Mouse (Mus musculus) neural tube, embryonic 11.5 days (tissue): ENCODE measurements around the gene Fgf14. TPM values are rescaled to one million over a fixed set of nuclear protein-coding genes. Genes with fewer than 3 reads are reported as not detected.

ENCODE experiments used
- ATAC-seq: fragments of 200-750 bp; cut with Nextera tagmentation; 2 replicates; pipeline ENCODE4 v1.8.0; 2017; ENCODE audit warnings: moderate number of reproducible peaks, mild to moderate bottlenecking, moderate TSS enrichment, moderate library complexity; ENCODE audit not compliant: insufficient read depth, low FRiP score, low TSS enrichment
- DNase-seq: peaks from one replicate; pipeline ENCODE4 v3.0.0-alpha.2; 2015; ENCODE audit warnings: low spot score
- H3K27ac ChIP-seq: fragments of 300-500 bp; sonication (generic); 2 replicates; pipeline ENCODE4 v1.5.1; 2014; ENCODE audit warnings: low read depth, mild to moderate bottlenecking, low read length
- H3K27me3 ChIP-seq: fragments of 300-500 bp; sonication (generic); 2 replicates; pipeline ENCODE4 v1.6.1; 2014; ENCODE audit warnings: mild to moderate bottlenecking, low read length, mixed read lengths; ENCODE audit not compliant: control insufficient read depth, insufficient read depth
- H3K36me3 ChIP-seq: fragments of 300-500 bp; sonication (generic); 2 replicates; pipeline ENCODE4 v1.6.1; 2014; ENCODE audit warnings: mild to moderate bottlenecking, low read length, moderate library complexity, mixed read lengths; ENCODE audit not compliant: control insufficient read depth, insufficient read depth
- H3K4me1 ChIP-seq: fragments of 300-500 bp; sonication (generic); 2 replicates; pipeline ENCODE4 v1.6.1; 2014; ENCODE audit warnings: low read length, mixed read lengths; ENCODE audit not compliant: control insufficient read depth, insufficient read depth
- H3K4me2 ChIP-seq: fragments of 300-500 bp; sonication (generic); 2 replicates; pipeline ENCODE4 v1.6.1; 2014; ENCODE audit warnings: low read depth, mild to moderate bottlenecking, moderate library complexity
- H3K4me3 ChIP-seq: fragments of 300-500 bp; sonication (generic); 2 replicates; pipeline ENCODE4 v1.5.1; 2014; ENCODE audit warnings: low read depth, low read length
- H3K9ac ChIP-seq: fragments of 300-500 bp; sonication (generic); 2 replicates; pipeline ENCODE4 v1.6.1; 2014; ENCODE audit warnings: mild to moderate bottlenecking, low read length
- H3K9me3 ChIP-seq: fragments of 300-500 bp; sonication (generic); 2 replicates; pipeline ENCODE4 v1.6.1; 2016; ENCODE audit warnings: low read length; ENCODE audit not compliant: control insufficient read depth
- WGBS: fragments of 180-500 bp; shearing (Covaris S2); extraction: QIAGEN DNeasy Blood & Tissue Kit; methylation state at CpG from one replicate; pipeline ENCODE4 v1.1.7; 2014; 5-methylcytosine and 5-hydroxymethylcytosine counted together
- polyA plus RNA-seq: library from polyadenylated mRNA; unstranded; fragments of >200 nt; fragmentation: Nextera tagmentation; extraction: Ambion mirVana; gene quantifications from 2 replicates; pipeline ENCODE4 v1.2.1, GENCODE M21; 2014

Fgf14 gene
- polyA plus RNA-seq, 1 experiment from 2014 or later = 7.5 TPM

DNA sequence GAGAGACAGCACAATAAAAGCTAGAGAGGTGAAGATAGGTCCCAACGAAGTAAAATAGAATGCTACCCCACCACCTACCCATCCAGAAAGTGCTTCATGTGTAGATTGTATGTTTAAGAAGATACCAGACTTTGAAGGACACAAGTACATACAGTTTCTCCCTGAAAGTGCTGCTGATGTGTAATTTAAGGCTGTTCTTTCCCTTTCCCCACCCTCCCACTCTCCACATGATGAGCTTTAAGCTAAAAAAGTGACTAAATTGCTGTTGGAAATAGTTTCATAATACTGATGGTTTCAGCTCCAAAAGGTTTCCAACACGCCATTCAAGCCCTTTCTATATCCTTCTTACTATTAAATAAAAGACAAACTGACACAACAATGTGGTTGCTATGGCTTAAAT is 63.5 kb downstream of the Fgf14 start:
- Histone ChIP-seq H3K27me3 (no peaks in the 10 kb centered on the region), H3K4me2 (no peak overlapping the region), H3K36me3 (no peaks in the 10 kb centered on the region), H3K27ac (no peak overlapping the region), H3K4me1 (no peaks in the 10 kb centered on the region), H3K9ac (no peak overlapping the region), H3K4me3 (no peak overlapping the region), H3K9me3 (no peaks in the 10 kb centered on the region)
- ATAC-seq = no peak
- WGBS = 59% methylated on average over 2 of the region's 2 CpGs
- DNase-seq = no peak

DNA sequence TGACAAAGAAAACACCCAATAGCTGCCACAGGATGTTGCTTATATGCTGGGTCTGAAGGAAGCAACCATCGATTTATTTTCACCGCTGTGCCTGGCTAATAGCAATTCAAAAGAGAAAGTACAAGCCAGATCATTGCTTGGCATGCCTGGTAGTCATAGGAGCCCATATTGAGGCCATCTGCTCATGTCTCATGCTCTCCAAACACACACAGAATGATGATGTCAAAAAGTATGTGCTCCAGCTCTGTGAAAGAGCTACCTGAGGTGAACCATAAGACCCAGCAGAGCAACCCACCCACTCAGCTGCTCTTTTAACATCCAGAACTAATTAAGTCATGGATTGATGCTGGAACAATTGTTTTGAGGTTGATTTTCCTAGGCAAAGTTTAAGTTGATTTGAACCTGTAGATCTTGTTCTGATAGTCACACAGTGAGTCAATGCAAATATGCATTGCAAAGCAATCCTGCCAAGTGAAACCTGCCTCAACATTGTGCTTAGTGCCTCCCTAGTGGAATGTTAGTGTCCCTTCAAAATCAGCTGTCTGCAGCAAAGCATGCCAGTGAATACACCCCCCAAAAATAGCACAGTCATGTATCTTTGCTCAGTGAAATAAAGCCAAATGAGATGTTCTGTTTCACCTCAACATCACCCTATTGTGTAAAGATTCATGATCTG is 70.8 kb downstream of the Fgf14 start:
- no peaks in the 10 kb centered on the region for H3K9me3 ChIP-seq
- H3K4me1 ChIP-seq = no peaks in the 10 kb centered on the region
- DNase-seq (no peak), ATAC-seq (no peak)
- H3K27me3 ChIP-seq = no peaks in the 10 kb centered on the region
- no peak overlapping the region for H3K9ac ChIP-seq
- no peak overlapping the region for H3K4me3 ChIP-seq
- H3K4me2 ChIP-seq = no peak overlapping the region
- no peak overlapping the region for H3K27ac ChIP-seq
- 97% methylated on average over 2 of the region's 2 CpGs for WGBS
- no peaks in the 10 kb centered on the region for H3K36me3 ChIP-seq

DNA sequence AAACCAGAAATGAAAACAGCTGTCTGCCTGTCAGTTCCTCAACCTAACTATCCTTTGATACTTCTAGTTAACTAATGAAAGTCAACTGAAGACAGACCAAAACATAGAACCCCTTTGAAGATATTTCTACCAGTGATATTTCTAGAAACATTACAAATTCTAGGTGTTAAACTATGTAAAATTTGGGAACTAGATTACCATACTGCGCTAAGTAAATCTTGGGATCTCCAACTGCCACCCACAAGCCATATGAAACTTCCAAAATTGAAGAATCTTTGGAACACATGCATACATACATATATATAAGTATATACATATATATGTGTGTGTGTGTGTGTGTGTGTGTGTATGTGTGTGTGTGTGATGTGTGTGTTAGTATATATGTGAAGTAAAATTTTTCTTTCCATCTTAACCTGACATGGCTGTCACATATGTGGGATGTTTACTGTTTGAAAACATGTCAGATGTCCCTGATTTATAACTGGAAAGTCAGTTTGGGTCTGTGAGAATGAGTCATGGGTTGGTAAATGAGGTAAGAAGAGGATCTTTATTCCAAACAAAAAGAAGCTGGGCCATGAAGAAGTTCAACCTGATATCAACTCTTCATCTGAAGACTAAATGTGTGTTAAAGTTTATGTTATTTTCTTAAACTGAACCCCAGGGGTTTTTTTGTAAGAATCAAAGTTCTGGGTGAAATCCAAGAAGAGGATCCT is 71.7 kb downstream of the Fgf14 start:
- no peaks in the 10 kb centered on the region for H3K4me1 ChIP-seq
- no peak overlapping the region for H3K4me3 ChIP-seq
- H3K27me3 ChIP-seq = no peaks in the 10 kb centered on the region
- WGBS = 89% methylated on average over 1 of the region's 1 CpGs
- no peak for DNase-seq
- no peak overlapping the region for H3K27ac ChIP-seq
- H3K36me3 ChIP-seq = no peaks in the 10 kb centered on the region
- no peak for ATAC-seq
- no peaks in the 10 kb centered on the region for H3K9me3 ChIP-seq
- no peak overlapping the region for H3K4me2 ChIP-seq
- no peak overlapping the region for H3K9ac ChIP-seq

DNA sequence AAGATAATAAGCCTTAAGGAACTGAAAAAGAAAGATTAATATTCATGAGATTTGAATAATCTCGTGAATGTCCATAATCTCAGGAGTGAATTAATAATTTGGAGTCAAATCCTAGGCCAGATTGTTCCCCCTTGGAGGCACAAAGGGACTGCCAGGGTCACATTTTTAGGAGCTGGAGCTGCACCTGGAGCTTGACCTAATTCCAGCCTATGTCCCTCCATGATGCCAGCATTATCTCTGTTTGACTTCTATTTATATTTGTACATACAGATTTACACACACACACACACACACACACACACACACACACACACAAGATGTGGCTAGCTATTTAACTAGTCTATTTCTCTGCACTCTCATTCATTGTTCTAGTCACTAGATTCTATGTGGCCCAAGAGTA is 100.4 kb downstream of the Fgf14 start:
- ATAC-seq (no peak), DNase-seq (no peak)
- 71% methylated on average over 1 of the region's 1 CpGs for WGBS
- no peaks in the 10 kb centered on the region for H3K36me3 ChIP-seq
- no peak overlapping the region for H3K27ac ChIP-seq
- no peaks in the 10 kb centered on the region for H3K9me3 ChIP-seq
- no peak overlapping the region for H3K4me3 ChIP-seq
- no peaks in the 10 kb centered on the region for H3K27me3 ChIP-seq
- H3K9ac ChIP-seq = no peak overlapping the region
- H3K4me1 ChIP-seq = no peaks in the 10 kb centered on the region
- no peak overlapping the region for H3K4me2 ChIP-seq

DNA sequence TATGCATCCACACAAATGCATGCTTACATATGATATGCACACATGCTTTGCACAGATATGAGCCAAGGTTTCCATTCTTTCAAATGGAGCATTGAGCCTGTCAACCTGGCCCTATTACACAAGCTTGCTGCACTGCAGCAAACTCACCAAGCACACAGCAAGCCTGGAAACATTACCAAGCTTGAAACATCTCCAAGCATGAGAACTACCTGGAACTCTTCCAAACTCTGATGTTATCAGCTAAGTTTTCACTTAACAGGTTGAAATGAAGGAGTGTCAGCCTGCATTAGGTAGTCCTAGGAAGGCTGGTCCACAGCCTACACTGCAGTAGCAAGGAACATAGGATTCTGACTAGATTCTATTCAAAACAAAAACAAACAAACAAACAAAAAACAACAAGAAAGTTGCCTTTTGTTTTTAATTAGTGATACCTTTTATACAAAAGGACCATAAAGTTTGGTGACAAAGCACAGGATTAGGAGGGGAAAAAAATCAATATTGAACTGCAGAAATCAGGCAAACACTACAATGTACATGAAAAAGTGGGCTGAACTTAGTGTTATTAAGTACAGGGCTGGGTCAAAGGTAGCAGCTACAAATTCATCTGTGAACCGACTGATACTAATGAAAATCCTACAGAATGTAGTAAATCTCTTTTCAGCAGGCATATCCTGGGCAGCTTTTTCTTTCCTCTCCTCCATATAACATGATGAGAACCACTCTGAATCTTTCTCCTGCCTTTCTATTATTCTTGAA is 101.6 kb downstream of the Fgf14 start:
- Histone ChIP-seq H3K9ac (no peak overlapping the region), H3K27me3 (no peaks in the 10 kb centered on the region), H3K4me3 (no peak overlapping the region), H3K4me2 (no peak overlapping the region), H3K9me3 (no peaks in the 10 kb centered on the region), H3K4me1 (no peaks in the 10 kb centered on the region), H3K27ac (no peak overlapping the region), H3K36me3 (no peaks in the 10 kb centered on the region)
- WGBS = 75% methylated on average over 1 of the region's 1 CpGs
- ATAC-seq (no peak), DNase-seq (no peak)

DNA sequence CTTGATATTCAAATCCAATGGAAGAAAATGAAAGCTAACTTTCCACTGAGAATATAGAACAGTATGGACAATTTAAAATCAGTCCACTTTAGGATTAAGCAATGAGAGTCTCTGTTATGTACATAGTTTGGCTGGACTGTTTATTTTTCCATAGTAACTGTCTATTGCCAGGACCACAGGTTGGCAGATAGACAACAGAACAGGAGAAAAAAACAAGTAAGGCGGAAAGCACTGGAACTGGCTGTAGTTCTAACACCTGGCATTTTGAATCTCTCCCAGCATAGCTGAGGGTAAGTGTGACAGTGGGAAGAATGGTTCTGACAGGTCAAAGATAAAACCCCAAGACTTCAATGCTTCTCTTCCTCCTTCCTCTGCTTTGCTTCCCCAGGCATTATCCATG is 110.5 kb downstream of the Fgf14 start:
- no peak overlapping the region for H3K4me2 ChIP-seq
- ATAC-seq = no peak
- no peaks in the 10 kb centered on the region for H3K36me3 ChIP-seq
- 86% methylated on average over 1 of the region's 1 CpGs for WGBS
- no peaks in the 10 kb centered on the region for H3K27me3 ChIP-seq
- no peaks in the 10 kb centered on the region for H3K9me3 ChIP-seq
- no peak overlapping the region for H3K27ac ChIP-seq
- no peak overlapping the region for H3K9ac ChIP-seq
- DNase-seq = no peak
- H3K4me1 ChIP-seq = no peaks in the 10 kb centered on the region
- H3K4me3 ChIP-seq = no peak overlapping the region

DNA sequence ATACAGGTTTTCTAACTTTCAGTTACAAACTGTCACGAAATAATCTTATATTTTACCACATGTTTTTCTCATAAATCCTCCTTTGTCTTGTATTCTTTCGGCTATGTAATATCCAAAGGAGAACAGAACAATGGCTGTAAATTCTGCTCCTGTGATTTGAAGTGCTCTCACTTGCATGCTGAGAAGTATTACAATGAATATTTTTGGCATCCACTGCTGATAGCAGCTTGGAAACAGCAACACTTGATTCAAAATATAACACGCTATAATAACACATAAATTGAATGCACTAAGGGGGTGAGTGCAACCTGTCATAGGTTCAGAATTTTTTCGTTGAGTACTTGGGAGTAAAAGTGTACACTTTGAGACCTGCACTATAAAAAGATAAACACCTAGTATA is 115.4 kb downstream of the Fgf14 start:
- no peaks in the 10 kb centered on the region for H3K4me1 ChIP-seq
- H3K27ac ChIP-seq = no peak overlapping the region
- no peaks in the 10 kb centered on the region for H3K36me3 ChIP-seq
- H3K9me3 ChIP-seq = no peaks in the 10 kb centered on the region
- ATAC-seq (no peak), DNase-seq (no peak)
- no peak overlapping the region for H3K4me2 ChIP-seq
- no peak overlapping the region for H3K4me3 ChIP-seq
- 76% methylated on average over 4 of the region's 4 CpGs for WGBS
- no peaks in the 10 kb centered on the region for H3K27me3 ChIP-seq
- no peak overlapping the region for H3K9ac ChIP-seq

DNA sequence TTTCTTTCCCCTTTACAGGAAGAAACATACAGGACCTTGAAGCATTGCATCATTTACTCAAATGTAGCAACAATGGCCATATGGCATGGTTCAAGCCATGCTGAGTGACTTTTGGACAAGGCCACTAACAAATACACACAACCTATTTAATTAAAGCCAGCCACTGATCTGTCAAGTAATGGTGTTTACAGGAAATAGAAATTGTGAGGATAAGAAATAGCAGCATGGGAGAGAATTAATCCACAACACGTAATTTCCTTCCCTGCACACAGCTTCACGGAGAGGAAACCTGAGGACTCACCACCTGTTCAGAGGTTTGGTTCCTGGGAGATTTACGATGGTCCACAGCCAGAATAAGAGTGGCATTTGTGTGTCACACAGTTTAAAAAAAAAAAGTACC is 140.8 kb downstream of the Fgf14 start:
- no peak for DNase-seq
- WGBS = 77% methylated on average over 3 of the region's 3 CpGs
- H3K27ac ChIP-seq = no peak overlapping the region
- no peak for ATAC-seq
- H3K4me2 ChIP-seq = no peak overlapping the region
- no peak overlapping the region for H3K4me3 ChIP-seq
- no peaks in the 10 kb centered on the region for H3K27me3 ChIP-seq
- no peaks in the 10 kb centered on the region for H3K36me3 ChIP-seq
- no peaks in the 10 kb centered on the region for H3K9me3 ChIP-seq
- H3K9ac ChIP-seq = no peak overlapping the region
- no peaks in the 10 kb centered on the region for H3K4me1 ChIP-seq
